Mouse (Mus musculus) kidney, embryonic 16.5 days (tissue): ENCODE data around the gene Flot1. TPM values are rescaled to one million over a fixed set of nuclear protein-coding genes. Genes with fewer than 3 reads are reported as not detected.

ENCODE experiments used
- ATAC-seq: fragments of 200-750 bp; cut with Nextera tagmentation; 2 replicates; pipeline ENCODE4 v1.8.0; 2017; ENCODE audit warnings: moderate TSS enrichment; ENCODE audit not compliant: low FRiP score, low TSS enrichment
- H3K27ac ChIP-seq: fragments of 300-500 bp; sonication (generic); 2 replicates; pipeline ENCODE4 v1.5.1; 2014; ENCODE audit warnings: low read length
- H3K27me3 ChIP-seq: fragments of 300-500 bp; sonication (generic); 2 replicates; pipeline ENCODE4 v1.6.1; 2014; ENCODE audit warnings: low read length, control low read depth, mixed read lengths; ENCODE audit not compliant: insufficient read depth
- H3K36me3 ChIP-seq: fragments of 300-500 bp; sonication (generic); 2 replicates; pipeline ENCODE4 v1.6.1; 2014; ENCODE audit warnings: low read length, control low read depth, mixed read lengths; ENCODE audit not compliant: insufficient read depth
- H3K4me1 ChIP-seq: fragments of 300-500 bp; sonication (generic); 2 replicates; pipeline ENCODE4 v1.6.1; 2014; ENCODE audit warnings: low read length, control low read depth, mixed read lengths; ENCODE audit not compliant: insufficient read depth
- H3K4me2 ChIP-seq: fragments of 300-500 bp; sonication (generic); replicated peaks from 2 replicates; pipeline ENCODE4 v1.6.1; 2014; ENCODE audit warnings: low read depth, low read length
- H3K4me3 ChIP-seq: fragments of 300-500 bp; sonication (generic); 2 replicates; pipeline ENCODE4 v1.5.1; 2014; ENCODE audit warnings: mild to moderate bottlenecking, low read length
- H3K9ac ChIP-seq: fragments of 300-500 bp; sonication (generic); replicated peaks from 2 replicates; pipeline ENCODE4 v1.6.1; 2014; ENCODE audit warnings: low read length
- H3K9me3 ChIP-seq: fragments of 300-500 bp; sonication (generic); 2 replicates; pipeline ENCODE4 v1.6.1; 2016; ENCODE audit warnings: low read length, control low read depth
- WGBS: fragments of 180-500 bp; shearing (Covaris S2); extraction: QIAGEN DNeasy Blood & Tissue Kit; methylation state at CpG from one replicate; pipeline ENCODE4 v1.1.7; 2014; 5-methylcytosine and 5-hydroxymethylcytosine counted together
- polyA plus RNA-seq: library from polyadenylated mRNA; unstranded; fragments of >200 nt; fragmentation: Nextera tagmentation; extraction: Ambion mirVana; gene quantifications from 2 replicates; pipeline ENCODE4 v1.2.1, GENCODE M21; 2015

The Flot1 gene
- polyA plus RNA-seq, 1 experiment from 2014 or later = 56.9 TPM

GRCm38 (mm10) chr17:35833239-35833751 is 10.3 kb downstream of the Flot1 start:
- Histone ChIP-seq H3K4me2 (no peak overlapping the region), H3K4me1 (peaks cover 36% of the 10 kb centered on the region), H3K27ac (no peak overlapping the region), H3K9me3 (no peaks in the 10 kb centered on the region), H3K9ac (no peak overlapping the region), H3K4me3 (no peak overlapping the region), H3K36me3 (peaks cover 44% of the 10 kb centered on the region), H3K27me3 (no peaks in the 10 kb centered on the region)
- no peak for ATAC-seq
- 28% methylated on average over 5 of the region's 5 CpGs for whole genome bisulfite sequencing

- Histone ChIP-seq H3K4me3 (peak overlapping the region; percentile 13; the same call in 1 of the 2 replicates), H3K4me1 (peaks cover 36% of the 10 kb centered on the region), H3K36me3 (peaks cover 44% of the 10 kb centered on the region), H3K4me2 (no peak overlapping the region), H3K27ac (no peak overlapping the region; the same call in 1 of the 2 replicates), H3K9me3 (no peaks in the 10 kb centered on the region), H3K27me3 (no peaks in the 10 kb centered on the region), H3K9ac (0 out of 2 replicates have a peak overlapping the region, but pooled peaks have one; percentile 20)
- WGBS = 59% methylated on average over 5 of the region's 5 CpGs
- no peak for ATAC-seq
Observed at GRCm38 (mm10) chr17:35833894-35834293, 10.9 kb downstream of the Flot1 start.

GRCm38 (mm10) chr17:35834696-35835422 is 11.8 kb downstream of the Flot1 start:
- H3K27ac ChIP-seq = no peak overlapping the region
- peak overlapping the region; percentile 41 for H3K9ac ChIP-seq
- peaks cover 44% of the 10 kb centered on the region for H3K36me3 ChIP-seq
- peak overlapping the region; percentile 74 for H3K4me2 ChIP-seq
- peaks cover 42% of the 10 kb centered on the region for H3K4me1 ChIP-seq
- peak overlapping the region; percentile 97 for H3K4me3 ChIP-seq
- no peaks in the 10 kb centered on the region for H3K9me3 ChIP-seq
- WGBS = 67% methylated on average over 26 of the region's 26 CpGs
- no peaks in the 10 kb centered on the region for H3K27me3 ChIP-seq
- ATAC-seq = no peak

- Histone ChIP-seq H3K9ac (peak overlapping the region; percentile 99), H3K36me3 (peaks cover 44% of the 10 kb centered on the region), H3K4me1 (peaks cover 35% of the 10 kb centered on the region), H3K4me3 (peak overlapping the region; percentile 97), H3K27me3 (no peaks in the 10 kb centered on the region), H3K27ac (no peak overlapping the region), H3K9me3 (no peaks in the 10 kb centered on the region), H3K4me2 (peak overlapping the region; percentile 74)
- 68% methylated on average over 26 of the region's 26 CpGs for WGBS
- no peak for ATAC-seq
Observed at GRCm38 (mm10) chr17:35835424-35836140, 12.6 kb downstream of the Flot1 start.

- Histone ChIP-seq H3K4me1 (peaks cover 35% of the 10 kb centered on the region), H3K4me2 (peak overlapping the region; percentile 74), H3K36me3 (peaks cover 42% of the 10 kb centered on the region), H3K27me3 (no peaks in the 10 kb centered on the region), H3K9me3 (no peaks in the 10 kb centered on the region), H3K27ac (peak overlapping the region; percentile 99), H3K4me3 (peak overlapping the region; percentile 97), H3K9ac (peak overlapping the region; percentile 99)
- WGBS = 5% methylated on average over 24 of the region's 24 CpGs
- ATAC-seq = 0 out of 2 replicates have a peak, but pooled peaks have one; percentile 2
Observed at GRCm38 (mm10) chr17:35836178-35836965, 13.3 kb downstream of the Flot1 start.

GRCm38 (mm10) chr17:35836991-35837422 is 14.0 kb downstream of the Flot1 start:
- WGBS = 0% methylated on average over 22 of the region's 25 CpGs
- H3K4me3 ChIP-seq = peak overlapping the region; percentile 97
- H3K36me3 ChIP-seq = peaks cover 42% of the 10 kb centered on the region
- H3K27me3 ChIP-seq = no peaks in the 10 kb centered on the region
- H3K4me1 ChIP-seq = peaks cover 38% of the 10 kb centered on the region
- peak overlapping the region; percentile 99 for H3K27ac ChIP-seq
- peak overlapping the region; percentile 74 for H3K4me2 ChIP-seq
- ATAC-seq = peak; percentile 35
- no peaks in the 10 kb centered on the region for H3K9me3 ChIP-seq
- H3K9ac ChIP-seq = peak overlapping the region; percentile 99

- Histone ChIP-seq H3K4me3 (peak overlapping the region; percentile 97), H3K9ac (peak overlapping the region; percentile 99), H3K27ac (peak overlapping the region; percentile 99), H3K36me3 (peaks cover 39% of the 10 kb centered on the region), H3K27me3 (no peaks in the 10 kb centered on the region), H3K4me2 (peak overlapping the region; percentile 74), H3K4me1 (peaks cover 42% of the 10 kb centered on the region), H3K9me3 (no peaks in the 10 kb centered on the region)
- ATAC-seq = no peak
- WGBS = under 1% methylated on average over 18 of the region's 18 CpGs
Observed at GRCm38 (mm10) chr17:35837487-35837886, 14.5 kb downstream of the Flot1 start.

- H3K27me3 ChIP-seq = no peaks in the 10 kb centered on the region
- H3K4me3 ChIP-seq = peak within 1 kb of the TSS; percentile 97
- peaks cover 35% of the 10 kb centered on the region for H3K36me3 ChIP-seq
- WGBS = under 1% methylated on average over 29 of the region's 29 CpGs
- ATAC-seq = peak; percentile 85
- peak within 1 kb of the TSS; percentile 74 for H3K4me2 ChIP-seq
- peaks cover 46% of the 10 kb centered on the region for H3K4me1 ChIP-seq
- peak within 1 kb of the TSS; percentile 99 for H3K27ac ChIP-seq
- no peaks in the 10 kb centered on the region for H3K9me3 ChIP-seq
- H3K9ac ChIP-seq = peak within 1 kb of the TSS; percentile 99
Observed at GRCm38 (mm10) chr17:35838122-35838544, 15.1 kb downstream of the Flot1 start, which contains the start of gene Tubb5. Gene Tubb5 (minus strand): TSS chr17:35838306.

- ATAC-seq = no peak
- under 1% methylated on average over 5 of the region's 5 CpGs for WGBS
- Histone ChIP-seq H3K27ac (peak overlapping the region; percentile 96), H3K9me3 (no peaks in the 10 kb centered on the region), H3K9ac (peak overlapping the region; percentile 99), H3K27me3 (no peaks in the 10 kb centered on the region), H3K36me3 (peaks cover 30% of the 10 kb centered on the region), H3K4me1 (peaks cover 46% of the 10 kb centered on the region), H3K4me3 (peak overlapping the region; percentile 97), H3K4me2 (peak overlapping the region; percentile 66)
Observed at GRCm38 (mm10) chr17:35838570-35838969, 15.5 kb downstream of the Flot1 start.
